Mouse (Mus musculus): ENCODE results near the gene Ski. TPM values are rescaled to one million over a fixed set of nuclear protein-coding genes. Genes with fewer than 3 reads are reported as not detected.

The Ski gene
- polyA plus RNA-seq, 1 experiment from 2014 or later = 15.8 TPM

DNA sequence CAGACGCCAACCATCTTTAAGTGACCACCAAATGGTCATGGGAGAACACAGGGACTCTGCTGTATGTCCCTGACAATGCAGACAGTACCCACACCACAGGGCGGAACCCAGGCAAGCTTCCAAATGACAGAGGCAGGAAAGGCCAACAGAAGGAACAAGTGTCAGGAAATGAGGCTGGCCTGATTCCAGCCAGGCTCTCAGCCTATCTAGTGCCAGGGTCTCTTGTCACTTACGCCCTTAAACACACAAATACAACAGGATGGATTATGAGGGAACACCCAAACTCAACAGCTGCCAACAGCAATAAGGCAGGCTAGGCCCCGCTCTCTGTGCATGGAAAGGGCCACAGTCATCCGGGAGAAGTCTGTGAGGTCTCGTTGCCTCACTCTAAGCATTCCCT, 57.8 kb downstream of the Ski start:
- H3K27ac ChIP-seq (ENCODE audit: low read length) = peak overlapping the region; percentile 73
- 34% methylated on average over 6 of the region's 6 CpGs for WGBS
- peaks cover 56% of the 10 kb centered on the region for H3K4me1 ChIP-seq (replicated peaks; ENCODE audit: control insufficient read depth, insufficient read depth, low read length)
- no peak overlapping the region for H3K4me2 ChIP-seq (ENCODE audit: low read depth, low read length)
- peaks cover 2% of the 10 kb centered on the region; the same call in 1 of the 2 replicates for H3K36me3 ChIP-seq (ENCODE audit: control insufficient read depth, insufficient read depth, low read length)
- no peak overlapping the region for H3K9ac ChIP-seq (ENCODE audit: low read length)
- peak; percentile 81 for ATAC-seq (ENCODE audit: low read depth)
- no peaks in the 10 kb centered on the region for H3K9me3 ChIP-seq (ENCODE audit: control insufficient read depth, low read length)
- H3K27me3 ChIP-seq (ENCODE audit: control insufficient read depth, insufficient read depth, low read depth, low read length) = no peaks in the 10 kb centered on the region
- H3K4me3 ChIP-seq (ENCODE audit: low read length) = no peak overlapping the region

DNA sequence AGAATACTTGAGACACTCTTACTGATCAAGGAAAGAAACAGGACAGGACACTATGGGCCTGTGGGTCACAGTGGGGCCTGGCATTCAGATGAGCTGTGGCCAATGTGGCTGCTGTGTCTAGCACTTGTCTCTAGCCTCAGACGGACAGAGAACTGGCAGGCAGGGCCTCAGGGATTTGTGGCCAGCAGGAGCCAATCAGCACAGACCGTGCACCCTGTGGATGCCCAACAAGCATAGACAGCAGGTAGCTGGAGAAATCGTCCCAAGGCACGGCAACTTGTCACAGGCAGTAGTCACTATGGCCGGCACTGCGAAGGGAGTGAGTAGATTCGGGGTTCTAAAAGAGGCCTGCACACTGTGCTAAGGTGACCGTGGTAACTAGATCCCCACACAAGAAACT, 58.7 kb downstream of the Ski start:
- Histone ChIP-seq H3K27ac (ENCODE audit: low read length) (peak overlapping the region; percentile 73), H3K4me3 (ENCODE audit: low read length) (no peak overlapping the region), H3K36me3 (ENCODE audit: control insufficient read depth, insufficient read depth, low read length) (peaks cover 8% of the 10 kb centered on the region; the same call in 1 of the 2 replicates), H3K4me2 (ENCODE audit: low read depth, low read length) (no peak overlapping the region), H3K9me3 (ENCODE audit: control insufficient read depth, low read length) (no peaks in the 10 kb centered on the region), H3K27me3 (ENCODE audit: control insufficient read depth, insufficient read depth, low read depth, low read length) (no peaks in the 10 kb centered on the region), H3K9ac (ENCODE audit: low read length) (peak overlapping the region; percentile 22; the same call in 1 of the 2 replicates), H3K4me1 (replicated peaks; ENCODE audit: control insufficient read depth, insufficient read depth, low read length) (peaks cover 52% of the 10 kb centered on the region)
- no peak for ATAC-seq (ENCODE audit: low read depth)
- WGBS = 61% methylated on average over 8 of the region's 8 CpGs

DNA sequence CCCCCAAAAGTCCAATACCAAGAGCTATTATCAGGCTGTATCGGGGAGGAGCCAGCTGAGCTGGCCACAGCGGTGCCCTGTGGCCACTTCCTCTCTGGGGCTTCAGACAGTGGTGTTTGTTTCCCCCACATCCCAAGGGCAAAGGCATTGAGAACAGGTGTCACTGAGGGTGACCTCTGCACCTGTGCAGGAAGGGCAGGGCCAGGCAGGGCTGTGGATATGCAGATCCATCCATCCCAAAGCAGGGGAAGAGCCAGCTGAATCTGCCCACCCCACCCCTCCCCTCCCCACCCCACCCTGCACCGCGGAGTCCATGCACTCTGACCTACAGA, 59.1 kb downstream of the Ski start:
- Histone ChIP-seq H3K4me3 (ENCODE audit: low read length) (no peak overlapping the region), H3K4me1 (replicated peaks; ENCODE audit: control insufficient read depth, insufficient read depth, low read length) (peaks cover 52% of the 10 kb centered on the region), H3K4me2 (ENCODE audit: low read depth, low read length) (no peak overlapping the region), H3K9me3 (ENCODE audit: control insufficient read depth, low read length) (no peaks in the 10 kb centered on the region), H3K27me3 (ENCODE audit: control insufficient read depth, insufficient read depth, low read depth, low read length) (no peaks in the 10 kb centered on the region), H3K27ac (ENCODE audit: low read length) (peak overlapping the region; percentile 73), H3K9ac (ENCODE audit: low read length) (no peak overlapping the region; the same call in 1 of the 2 replicates), H3K36me3 (ENCODE audit: control insufficient read depth, insufficient read depth, low read length) (peaks cover 8% of the 10 kb centered on the region; the same call in 1 of the 2 replicates)
- 37% methylated on average over 4 of the region's 4 CpGs for WGBS
- peak; percentile 10; the same call in 1 of the 2 replicates for ATAC-seq (ENCODE audit: low read depth)

DNA sequence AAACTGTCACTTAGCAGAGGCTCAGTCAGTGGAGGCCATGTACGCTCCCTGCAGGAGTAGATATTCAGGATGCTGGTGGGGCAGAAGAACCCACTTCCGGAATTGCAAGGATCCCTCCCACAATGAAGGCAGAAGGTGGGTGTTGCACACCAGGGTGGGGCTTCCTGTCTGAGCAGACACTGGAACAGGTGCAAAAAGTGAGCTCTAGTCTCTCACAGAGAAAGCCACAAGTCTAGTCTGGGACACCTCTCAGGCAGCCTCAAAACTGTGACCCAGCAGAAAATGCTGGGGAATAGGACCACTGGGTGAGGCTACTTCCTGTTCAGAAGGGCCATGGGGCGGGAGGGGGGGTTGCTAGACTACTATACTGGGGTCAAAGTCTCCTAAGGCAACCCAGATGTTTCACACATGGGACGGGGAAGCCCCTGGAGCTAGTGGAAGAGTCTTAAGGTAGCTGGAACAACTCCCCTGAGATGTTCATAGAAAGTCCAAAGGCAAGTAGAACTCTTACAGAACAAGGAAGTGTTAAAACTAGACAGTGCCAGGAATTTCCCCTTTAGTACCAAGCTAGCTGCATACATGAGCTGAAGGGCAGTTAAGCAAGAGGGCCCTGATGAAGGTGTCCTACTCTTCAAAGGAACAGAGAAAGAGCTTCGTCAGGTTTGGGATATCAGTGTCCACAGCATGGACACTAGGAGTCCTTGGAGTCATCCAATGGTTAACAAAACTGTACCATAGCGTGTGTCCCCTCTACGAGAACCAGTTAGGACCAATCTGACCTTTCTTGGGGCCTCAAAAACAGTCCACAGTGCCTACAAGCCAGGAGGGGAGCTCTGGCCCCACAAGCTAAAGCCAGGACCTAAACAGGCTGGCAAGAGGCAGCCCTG, 59.7 kb downstream of the Ski start:
- Histone ChIP-seq H3K27ac (ENCODE audit: low read length) (peak overlapping the region; percentile 17), H3K27me3 (ENCODE audit: control insufficient read depth, insufficient read depth, low read depth, low read length) (no peaks in the 10 kb centered on the region), H3K4me3 (ENCODE audit: low read length) (no peak overlapping the region), H3K4me1 (replicated peaks; ENCODE audit: control insufficient read depth, insufficient read depth, low read length) (peaks cover 50% of the 10 kb centered on the region), H3K9me3 (ENCODE audit: control insufficient read depth, low read length) (no peaks in the 10 kb centered on the region), H3K4me2 (ENCODE audit: low read depth, low read length) (no peak overlapping the region), H3K36me3 (ENCODE audit: control insufficient read depth, insufficient read depth, low read length) (peaks cover 8% of the 10 kb centered on the region; the same call in 1 of the 2 replicates), H3K9ac (ENCODE audit: low read length) (no peak overlapping the region)
- no peak for ATAC-seq (ENCODE audit: low read depth)
- WGBS = 62% methylated on average over 7 of the region's 7 CpGs

DNA sequence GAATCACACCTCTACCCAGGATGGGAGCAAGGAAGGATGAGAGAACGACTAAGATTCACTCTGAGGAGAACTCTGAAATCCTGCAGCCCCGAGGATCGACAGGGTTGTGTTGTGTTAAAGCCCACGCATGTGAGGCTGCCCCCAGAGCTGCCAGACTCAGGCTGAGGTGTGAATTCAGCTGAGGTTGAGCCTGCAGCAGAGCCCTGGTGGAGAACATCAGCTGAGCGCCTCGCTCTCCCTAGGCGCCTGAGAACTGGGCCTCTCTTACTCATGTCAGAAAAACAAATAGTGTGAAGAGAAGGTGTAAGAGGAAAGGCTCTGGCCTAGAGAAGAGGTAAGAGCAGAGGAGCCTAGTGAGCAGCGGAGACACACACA, 63.9 kb downstream of the Ski start:
- Histone ChIP-seq H3K4me1 (replicated peaks; ENCODE audit: control insufficient read depth, insufficient read depth, low read length) (peaks cover 29% of the 10 kb centered on the region), H3K9ac (ENCODE audit: low read length) (no peak overlapping the region), H3K27ac (ENCODE audit: low read length) (no peak overlapping the region), H3K4me2 (ENCODE audit: low read depth, low read length) (no peak overlapping the region), H3K9me3 (ENCODE audit: control insufficient read depth, low read length) (no peaks in the 10 kb centered on the region), H3K36me3 (ENCODE audit: control insufficient read depth, insufficient read depth, low read length) (peaks cover 22% of the 10 kb centered on the region), H3K27me3 (ENCODE audit: control insufficient read depth, insufficient read depth, low read depth, low read length) (no peaks in the 10 kb centered on the region), H3K4me3 (ENCODE audit: low read length) (no peak overlapping the region)
- ATAC-seq (ENCODE audit: low read depth) = no peak
- 40% methylated on average over 8 of the region's 8 CpGs for WGBS

DNA sequence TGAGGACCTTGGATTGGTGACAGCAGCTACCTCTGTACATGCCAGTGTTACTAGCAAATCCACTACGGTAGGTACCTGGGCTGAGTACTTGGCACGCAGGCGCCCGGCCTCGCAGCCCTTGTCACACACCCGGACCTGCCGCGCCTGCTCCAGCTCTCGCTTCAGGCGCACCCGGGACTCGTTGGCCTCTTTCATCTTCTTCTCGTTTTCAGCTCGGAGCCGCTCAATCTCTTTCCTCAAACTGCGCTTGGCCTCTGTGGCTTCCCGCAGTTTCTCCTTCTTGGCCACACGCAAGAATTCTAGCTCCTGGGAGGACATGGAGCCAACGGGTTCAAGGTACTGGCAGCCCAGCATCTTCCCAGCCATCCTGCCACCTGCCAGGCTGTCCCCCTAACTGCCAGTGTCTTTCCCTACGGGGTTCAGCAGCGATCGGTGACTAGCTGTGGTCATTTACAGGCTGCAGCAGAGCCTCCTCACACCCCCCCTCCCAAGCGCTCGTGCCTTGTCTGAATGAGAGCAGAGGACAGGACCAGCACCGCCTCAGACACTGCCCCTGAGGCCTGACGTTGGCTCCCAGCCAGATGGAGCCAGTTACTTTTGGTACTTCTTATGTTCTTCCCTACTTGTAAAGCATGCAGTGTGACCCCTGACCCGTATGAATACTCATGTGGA, 64.4 kb downstream of the Ski start:
- H3K36me3 ChIP-seq (ENCODE audit: control insufficient read depth, insufficient read depth, low read length) = peaks cover 22% of the 10 kb centered on the region
- peaks cover 24% of the 10 kb centered on the region for H3K4me1 ChIP-seq (replicated peaks; ENCODE audit: control insufficient read depth, insufficient read depth, low read length)
- ATAC-seq (ENCODE audit: low read depth) = no peak
- H3K4me2 ChIP-seq (ENCODE audit: low read depth, low read length) = no peak overlapping the region
- no peaks in the 10 kb centered on the region for H3K27me3 ChIP-seq (ENCODE audit: control insufficient read depth, insufficient read depth, low read depth, low read length)
- WGBS = 85% methylated on average over 27 of the region's 27 CpGs
- H3K4me3 ChIP-seq (ENCODE audit: low read length) = no peak overlapping the region
- H3K27ac ChIP-seq (ENCODE audit: low read length) = no peak overlapping the region
- H3K9ac ChIP-seq (ENCODE audit: low read length) = no peak overlapping the region
- H3K9me3 ChIP-seq (ENCODE audit: control insufficient read depth, low read length) = no peaks in the 10 kb centered on the region

DNA sequence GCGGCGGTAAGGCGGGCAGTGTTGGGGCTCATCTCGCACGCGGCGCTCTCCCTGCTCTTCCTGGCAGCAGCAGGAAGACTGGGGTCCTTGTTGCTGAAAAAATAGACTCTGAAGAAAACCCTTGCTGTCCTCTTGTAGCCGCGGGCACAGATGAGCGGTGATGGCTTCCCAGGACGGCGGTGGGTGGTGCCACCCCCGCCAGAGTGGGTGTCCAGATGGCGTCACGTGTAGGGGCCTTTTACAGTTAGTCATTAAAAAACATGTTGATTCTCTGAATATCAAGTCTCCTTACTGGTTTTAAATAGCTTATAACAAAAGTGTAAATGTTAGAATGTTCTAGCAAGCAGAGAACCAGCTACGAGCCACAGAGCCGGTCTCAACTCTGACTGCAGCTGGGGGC, 65.7 kb downstream of the Ski start:
- no peak for ATAC-seq (ENCODE audit: low read depth)

DNA sequence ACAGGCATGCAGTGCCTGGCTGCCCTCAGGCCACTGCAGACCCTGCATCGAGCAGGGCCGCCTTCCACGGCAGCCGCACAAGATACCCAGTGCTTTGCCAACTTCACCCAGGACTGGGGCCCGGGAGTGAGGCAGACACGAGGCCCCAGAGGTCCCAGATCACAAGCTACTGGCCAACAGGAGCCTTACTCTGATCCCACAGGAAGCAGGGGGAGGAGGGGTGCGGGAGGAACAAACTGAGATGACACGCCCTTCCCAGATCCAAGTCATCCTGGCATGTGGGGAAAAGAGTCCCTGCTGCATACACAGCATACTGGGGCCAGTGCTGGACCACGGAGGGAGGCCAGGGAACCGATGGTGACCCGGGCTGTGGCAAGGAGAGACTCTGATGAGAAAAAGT, 67.4 kb downstream of the Ski start:
- no peak for ATAC-seq (ENCODE audit: low read depth)
- Histone ChIP-seq H3K4me1 (replicated peaks; ENCODE audit: control insufficient read depth, insufficient read depth, low read length) (peaks cover 25% of the 10 kb centered on the region), H3K27ac (ENCODE audit: low read length) (peak overlapping the region; percentile 27; the same call in 1 of the 2 replicates), H3K9me3 (ENCODE audit: control insufficient read depth, low read length) (no peaks in the 10 kb centered on the region), H3K36me3 (ENCODE audit: control insufficient read depth, insufficient read depth, low read length) (peaks cover 22% of the 10 kb centered on the region), H3K9ac (ENCODE audit: low read length) (no peak overlapping the region), H3K27me3 (ENCODE audit: control insufficient read depth, insufficient read depth, low read depth, low read length) (no peaks in the 10 kb centered on the region), H3K4me2 (ENCODE audit: low read depth, low read length) (no peak overlapping the region), H3K4me3 (ENCODE audit: low read length) (no peak overlapping the region)
- WGBS = 53% methylated on average over 11 of the region's 11 CpGs

More for the DNA sequence above, 65.7 kb downstream of the Ski start:
- WGBS = 91% methylated on average over 17 of the region's 17 CpGs
- Histone ChIP-seq H3K27ac (ENCODE audit: low read length) (no peak overlapping the region), H3K9me3 (ENCODE audit: control insufficient read depth, low read length) (no peaks in the 10 kb centered on the region), H3K36me3 (ENCODE audit: control insufficient read depth, insufficient read depth, low read length) (peaks cover 22% of the 10 kb centered on the region), H3K4me3 (ENCODE audit: low read length) (no peak overlapping the region), H3K9ac (ENCODE audit: low read length) (no peak overlapping the region), H3K27me3 (ENCODE audit: control insufficient read depth, insufficient read depth, low read depth, low read length) (no peaks in the 10 kb centered on the region), H3K4me1 (replicated peaks; ENCODE audit: control insufficient read depth, insufficient read depth, low read length) (peaks cover 17% of the 10 kb centered on the region), H3K4me2 (ENCODE audit: low read depth, low read length) (no peak overlapping the region)

DNA sequence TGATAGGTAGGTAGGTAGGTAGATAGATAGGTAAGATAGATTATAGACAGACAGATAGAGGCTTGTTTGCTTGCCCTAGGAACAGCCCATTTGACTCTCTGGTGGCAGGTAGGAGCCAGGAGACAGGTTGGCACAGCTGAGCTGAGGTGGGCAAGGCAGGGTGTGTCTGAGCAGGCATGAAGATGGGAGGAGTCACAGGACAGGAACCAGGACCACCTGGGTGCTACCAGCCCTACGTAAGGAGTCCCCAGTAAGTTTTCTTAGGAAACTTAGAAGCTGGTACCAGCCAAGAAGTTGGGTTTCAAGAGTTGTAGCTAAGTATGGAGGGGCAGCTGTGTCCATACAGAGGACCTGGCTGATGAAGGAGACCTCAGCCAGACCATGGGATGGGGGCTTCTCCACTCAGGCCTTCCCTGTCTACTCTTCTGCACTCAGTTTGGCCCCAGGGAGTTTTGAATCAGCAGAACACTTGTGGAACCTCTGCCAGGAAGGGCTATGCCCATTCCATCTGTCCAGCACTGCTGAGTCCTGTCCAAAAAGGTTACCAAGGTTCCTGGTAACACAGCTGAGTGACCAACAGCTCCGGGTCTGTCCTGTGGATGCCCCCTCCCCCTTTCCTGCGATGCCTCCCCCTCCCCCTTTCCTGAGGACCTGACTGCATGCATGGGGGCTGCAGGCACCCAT, 68.9 kb downstream of the Ski start:
- Histone ChIP-seq H3K36me3 (ENCODE audit: control insufficient read depth, insufficient read depth, low read length) (peaks cover 13% of the 10 kb centered on the region), H3K27ac (ENCODE audit: low read length) (no peak overlapping the region), H3K4me3 (ENCODE audit: low read length) (no peak overlapping the region), H3K4me2 (ENCODE audit: low read depth, low read length) (no peak overlapping the region), H3K9ac (ENCODE audit: low read length) (no peak overlapping the region), H3K9me3 (ENCODE audit: control insufficient read depth, low read length) (no peaks in the 10 kb centered on the region), H3K4me1 (replicated peaks; ENCODE audit: control insufficient read depth, insufficient read depth, low read length) (peaks cover 38% of the 10 kb centered on the region), H3K27me3 (ENCODE audit: control insufficient read depth, insufficient read depth, low read depth, low read length) (no peaks in the 10 kb centered on the region)
- WGBS = 81% methylated on average over 3 of the region's 3 CpGs
- no peak for ATAC-seq (ENCODE audit: low read depth)

Measured in lung, embryonic 16.5 days (tissue).